Mouse (Mus musculus) cerebellum, adult 2 months (tissue): ENCODE results near the gene Fam186b.

Experiments used
- CTCF ChIP-seq: fragments of 200-500 bp; IDR thresholded peaks from 2 replicates; pipeline ENCODE4 v1.5.1; 2011; ENCODE audit warnings: low read depth, mild to moderate bottlenecking, control low read depth, low read length, moderate library complexity, borderline replicate concordance; ENCODE audit not compliant: insufficient read depth
- POLR2A ChIP-seq: fragments of 200-500 bp; IDR thresholded peaks from 2 replicates; pipeline ENCODE4 v1.6.1; 2011; ENCODE audit warnings: low read length, control low read depth, borderline replicate concordance; ENCODE audit not compliant: insufficient read depth

- TF ChIP-seq CTCF, result peak; percentile 23; the same call in 1 of the 2 replicates
- TF ChIP-seq POLR2A, result no peak
Observed at GRCm38 (mm10) chr15:99326959-99327358, 31.3 kb upstream of the Fam186b start.
